Mouse (Mus musculus) kidney, postnatal 0 days (tissue): ENCODE results near the gene Capzb. TPM values are rescaled to one million over a fixed set of nuclear protein-coding genes. Genes with fewer than 3 reads are reported as not detected.

Experiments
- ATAC-seq: fragments of 200-750 bp; cut with Nextera tagmentation; replicated peaks from 2 replicates; pipeline ENCODE4 v1.8.0; 2017; ENCODE audit warnings: low read depth, moderate number of reproducible peaks, moderate TSS enrichment, moderate library complexity; ENCODE audit not compliant: low FRiP score
- DNase-seq: peaks from one replicate; pipeline ENCODE4 v3.0.0-alpha.2; 2016; ENCODE audit warnings: low spot score
- H3K27ac ChIP-seq: fragments of 300-500 bp; sonication (generic); 2 replicates; pipeline ENCODE4 v1.5.1; 2014; ENCODE audit warnings: mild to moderate bottlenecking
- H3K27me3 ChIP-seq: fragments of 300-500 bp; sonication (generic); 2 replicates; pipeline ENCODE4 v1.6.1; 2014; ENCODE audit warnings: low read length, mixed read lengths; ENCODE audit not compliant: insufficient read depth
- H3K36me3 ChIP-seq: fragments of 300-500 bp; sonication (generic); 2 replicates; pipeline ENCODE4 v1.6.1; 2014; ENCODE audit warnings: low read length, mixed read lengths; ENCODE audit not compliant: insufficient read depth
- H3K4me1 ChIP-seq: fragments of 300-500 bp; sonication (generic); replicated peaks from 2 replicates; pipeline ENCODE4 v1.6.1; 2014; ENCODE audit warnings: antibody characterized with exemption, low read length, mixed read lengths; ENCODE audit not compliant: insufficient read depth
- H3K4me2 ChIP-seq: fragments of 300-500 bp; sonication (generic); 2 replicates; pipeline ENCODE4 v1.6.1; 2014; ENCODE audit warnings: mild to moderate bottlenecking, low read length, moderate library complexity, mixed read lengths
- H3K4me3 ChIP-seq: fragments of 300-500 bp; sonication (generic); replicated peaks from 2 replicates; pipeline ENCODE4 v1.5.1; 2014; ENCODE audit warnings: low read depth, low read length
- H3K9ac ChIP-seq: fragments of 300-500 bp; sonication (generic); 2 replicates; pipeline ENCODE4 v1.6.1; 2014; ENCODE audit warnings: low read depth, low read length
- H3K9me3 ChIP-seq: fragments of 300-500 bp; sonication (generic); replicated peaks from 2 replicates; pipeline ENCODE4 v1.6.1; 2016; ENCODE audit warnings: low read length, inconsistent platforms, mixed read lengths
- CTCF ChIP-seq: IDR thresholded peaks from 2 replicates; pipeline ENCODE4 v1.5.1; 2016; ENCODE audit warnings: antibody characterized with exemption, low read depth, mild to moderate bottlenecking, moderate library complexity
- WGBS: fragments of 180-500 bp; shearing (Covaris S2); extraction: QIAGEN DNeasy Blood & Tissue Kit; methylation state at CpG from one replicate; pipeline ENCODE4 v1.1.7; 2014; 5-methylcytosine and 5-hydroxymethylcytosine counted together
- microRNA-seq: library from miRNA; unstranded; fragments of <30 nt; microRNA quantifications from one replicate; pipeline ENCODE4, GENCODE M21; 2016
- polyA plus RNA-seq: library from polyadenylated mRNA; unstranded; fragments of >200 nt; fragmentation: Nextera tagmentation; extraction: Ambion mirVana; gene quantifications from 2 replicates; pipeline ENCODE4 v1.2.1, GENCODE M21; 2015

Capzb gene
- polyA plus RNA-seq, 1 experiment from 2014 or later, result 304 TPM

DNA sequence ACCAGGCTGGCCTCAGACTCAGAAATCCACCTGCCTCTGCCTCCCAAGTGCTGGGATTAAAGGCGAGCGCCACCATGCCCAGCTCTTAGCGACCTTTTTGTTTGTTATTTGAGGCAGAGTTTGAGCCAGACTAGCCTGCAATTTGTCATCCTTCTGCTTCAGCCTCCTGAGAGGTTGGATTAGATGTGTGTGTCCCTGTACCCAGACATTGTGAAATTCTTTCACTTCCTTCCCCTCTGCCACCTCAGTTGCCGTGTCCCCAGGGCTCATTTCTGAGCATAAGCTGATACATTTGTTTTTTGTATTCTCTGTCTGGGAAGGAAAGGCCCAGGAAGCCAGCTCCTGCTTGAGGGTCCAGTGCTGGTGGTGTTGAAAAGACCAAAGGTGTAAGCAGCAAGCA lies 148.1 kb downstream of the Capzb start:
- DNase-seq (no peak), ATAC-seq (no peak)
- WGBS, result 77% methylated on average over 4 of the region's 4 CpGs
- Histone ChIP-seq H3K9me3 (no peaks in the 10 kb centered on the region), H3K4me2 (no peak overlapping the region), H3K4me3 (no peak overlapping the region), H3K9ac (no peak overlapping the region), H3K36me3 (0 out of 2 replicates have a peak, but pooled peaks cover 6% of the 10 kb centered on the region), H3K4me1 (no peaks in the 10 kb centered on the region), H3K27ac (no peak overlapping the region), H3K27me3 (no peaks in the 10 kb centered on the region)
- TF ChIP-seq CTCF, result no peak

Small RNA genes within 50 kb of the gene (microRNA-seq; reads per million reads assigned to microRNA genes)
- not detected for gene Gm24245
- not detected for gene Gm25732

Other genes with a start within 250 kb of the Capzb start
- gene Rnf186, start 225.8 kb upstream of the Capzb start, polyA plus RNA-seq, result 15.9 and 17.7 TPM in 2 replicates
- 10.2 and 10.8 TPM in 2 replicates for gene Tmco4, start 220.0 kb upstream of the Capzb start, polyA plus RNA-seq
- gene Htr6, start 117.3 kb upstream of the Capzb start, polyA plus RNA-seq, result 0.12 TPM in 1 of 2 replicates, not detected in the other
- gene Nbl1, start 99.9 kb upstream of the Capzb start, polyA plus RNA-seq, result 34.0 and 39.4 TPM in 2 replicates
- 796 and 875 TPM in 2 replicates for gene Minos1, start 61.8 kb upstream of the Capzb start, polyA plus RNA-seq
- gene Pqlc2, start 117.8 kb downstream of the Capzb start, polyA plus RNA-seq, result 21.3 and 24.0 TPM in 2 replicates
- 220 and 232 TPM in 2 replicates for gene Akr7a5, start 117.8 kb downstream of the Capzb start, polyA plus RNA-seq
- gene Mrto4, start 159.7 kb downstream of the Capzb start, polyA plus RNA-seq, result 68.6 and 71.7 TPM in 2 replicates
- 19.0 and 22.6 TPM in 2 replicates for gene Emc1, start 159.7 kb downstream of the Capzb start, polyA plus RNA-seq
- 46.2 and 47.4 TPM in 2 replicates for gene Ubr4, start 159.7 kb downstream of the Capzb start, polyA plus RNA-seq